Mouse (Mus musculus): ENCODE measurements around the gene Tstd1. TPM values are rescaled to one million over a fixed set of nuclear protein-coding genes. Genes with fewer than 3 reads are reported as not detected.
A peak's percentile ranks its signal among the peaks of the same experiment; 100 is the strongest.

The Tstd1 gene
- 2.2 and 3.2 TPM in 2 replicates for polyA plus RNA-seq (2014; fragmentation: Nextera tagmentation; extraction: Ambion mirVana)

- DNase-seq (ENCODE audit: low spot score) (no peak), ATAC-seq (replicated peaks; ENCODE audit: insufficient number of reproducible peaks, low FRiP score, low TSS enrichment, low read depth) (no peak)
- no peak within 1 kb of the TSS for H3K27ac ChIP-seq (replicated peaks; ENCODE audit: low read depth, low read length)
- no peak within 1 kb of the TSS for H3K4me2 ChIP-seq (ENCODE audit: low read depth, low read length)
- WGBS = 92% methylated on average over 5 of the region's 5 CpGs
- H3K27me3 ChIP-seq (ENCODE audit: control insufficient read depth, insufficient read depth, low read length) = no peaks in the 10 kb centered on the region
- no peak within 1 kb of the TSS for H3K4me3 ChIP-seq (ENCODE audit: low read depth, low read length)
- no peaks in the 10 kb centered on the region for H3K9me3 ChIP-seq (replicated peaks; ENCODE audit: control insufficient read depth, low read length)
- peaks cover 13% of the 10 kb centered on the region for H3K36me3 ChIP-seq (replicated peaks; ENCODE audit: control insufficient read depth, insufficient read depth, low read depth, low read length)
- H3K9ac ChIP-seq (replicated peaks; ENCODE audit: low read length) = no peak within 1 kb of the TSS
- no peaks in the 10 kb centered on the region for H3K4me1 ChIP-seq (ENCODE audit: control insufficient read depth, insufficient read depth, low read length)
Observed at GRCm38 (mm10) chr1:171418660-171419059, at the start of gene Tstd1. Gene Tstd1, plus strand, starts transcription at chr1:171418872.

GRCm38 (mm10) chr1:171369845-171370556 is 48.7 kb upstream of the Tstd1 start, which contains the start of gene Nectin4:
Gene Nectin4, plus strand, starts transcription at chr1:171370099.
- no peaks in the 10 kb centered on the region for H3K36me3 ChIP-seq (replicated peaks; ENCODE audit: control insufficient read depth, insufficient read depth, low read depth, low read length)
- no peak within 1 kb of the TSS for H3K4me3 ChIP-seq (ENCODE audit: low read depth, low read length)
- H3K4me1 ChIP-seq (ENCODE audit: control insufficient read depth, insufficient read depth, low read length) = no peaks in the 10 kb centered on the region
- DNase-seq (ENCODE audit: low spot score) (no peak), ATAC-seq (replicated peaks; ENCODE audit: insufficient number of reproducible peaks, low FRiP score, low TSS enrichment, low read depth) (no peak)
- 40% methylated on average over 20 of the region's 20 CpGs for WGBS
- no peak within 1 kb of the TSS for H3K9ac ChIP-seq (replicated peaks; ENCODE audit: low read length)
- no peaks in the 10 kb centered on the region for H3K9me3 ChIP-seq (replicated peaks; ENCODE audit: control insufficient read depth, low read length)
- H3K4me2 ChIP-seq (ENCODE audit: low read depth, low read length) = no peak within 1 kb of the TSS; the same call in 1 of the 2 replicates
- no peak within 1 kb of the TSS for H3K27ac ChIP-seq (replicated peaks; ENCODE audit: low read depth, low read length)
- no peaks in the 10 kb centered on the region; the same call in 1 of the 2 replicates for H3K27me3 ChIP-seq (ENCODE audit: control insufficient read depth, insufficient read depth, low read length)

GRCm38 (mm10) chr1:171372880-171373279 is 45.8 kb upstream of the Tstd1 start:
- no peak for ATAC-seq (replicated peaks; ENCODE audit: insufficient number of reproducible peaks, low FRiP score, low TSS enrichment, low read depth)
- Histone ChIP-seq H3K27ac (replicated peaks; ENCODE audit: low read depth, low read length) (no peak overlapping the region), H3K4me3 (ENCODE audit: low read depth, low read length) (no peak overlapping the region), H3K4me1 (ENCODE audit: control insufficient read depth, insufficient read depth, low read length) (no peaks in the 10 kb centered on the region), H3K9ac (replicated peaks; ENCODE audit: low read length) (no peak overlapping the region), H3K4me2 (ENCODE audit: low read depth, low read length) (no peak overlapping the region), H3K27me3 (ENCODE audit: control insufficient read depth, insufficient read depth, low read length) (no peaks in the 10 kb centered on the region; the same call in 1 of the 2 replicates), H3K36me3 (replicated peaks; ENCODE audit: control insufficient read depth, insufficient read depth, low read depth, low read length) (no peaks in the 10 kb centered on the region), H3K9me3 (replicated peaks; ENCODE audit: control insufficient read depth, low read length) (no peaks in the 10 kb centered on the region)
- DNase-seq (ENCODE audit: low spot score) = no peak
- 25% methylated on average over 3 of the region's 3 CpGs for WGBS

- Histone ChIP-seq H3K4me1 (ENCODE audit: control insufficient read depth, insufficient read depth, low read length) (no peaks in the 10 kb centered on the region), H3K27me3 (ENCODE audit: control insufficient read depth, insufficient read depth, low read length) (no peaks in the 10 kb centered on the region; the same call in 1 of the 2 replicates), H3K9ac (replicated peaks; ENCODE audit: low read length) (no peak overlapping the region), H3K27ac (replicated peaks; ENCODE audit: low read depth, low read length) (no peak overlapping the region), H3K36me3 (replicated peaks; ENCODE audit: control insufficient read depth, insufficient read depth, low read depth, low read length) (no peaks in the 10 kb centered on the region), H3K4me2 (ENCODE audit: low read depth, low read length) (no peak overlapping the region), H3K4me3 (ENCODE audit: low read depth, low read length) (no peak overlapping the region), H3K9me3 (replicated peaks; ENCODE audit: control insufficient read depth, low read length) (no peaks in the 10 kb centered on the region)
- 0% methylated on average over 4 of the region's 4 CpGs for WGBS
- no peak for ATAC-seq (replicated peaks; ENCODE audit: insufficient number of reproducible peaks, low FRiP score, low TSS enrichment, low read depth)
- DNase-seq (ENCODE audit: low spot score) = peak; percentile 40
Observed at GRCm38 (mm10) chr1:171373946-171374345, 44.7 kb upstream of the Tstd1 start.

- Histone ChIP-seq H3K4me3 (ENCODE audit: low read depth, low read length) (no peak overlapping the region), H3K4me2 (ENCODE audit: low read depth, low read length) (no peak overlapping the region), H3K36me3 (replicated peaks; ENCODE audit: control insufficient read depth, insufficient read depth, low read depth, low read length) (no peaks in the 10 kb centered on the region), H3K9ac (replicated peaks; ENCODE audit: low read length) (no peak overlapping the region), H3K27ac (replicated peaks; ENCODE audit: low read depth, low read length) (no peak overlapping the region), H3K9me3 (replicated peaks; ENCODE audit: control insufficient read depth, low read length) (no peaks in the 10 kb centered on the region), H3K4me1 (ENCODE audit: control insufficient read depth, insufficient read depth, low read length) (no peaks in the 10 kb centered on the region), H3K27me3 (ENCODE audit: control insufficient read depth, insufficient read depth, low read length) (peaks cover 2% of the 10 kb centered on the region; the same call in 1 of the 2 replicates)
- no peak for DNase-seq (ENCODE audit: low spot score)
- 36% methylated on average over 9 of the region's 9 CpGs for WGBS
- ATAC-seq (replicated peaks; ENCODE audit: insufficient number of reproducible peaks, low FRiP score, low TSS enrichment, low read depth) = no peak
Observed at GRCm38 (mm10) chr1:171375646-171376097, 43.0 kb upstream of the Tstd1 start.

GRCm38 (mm10) chr1:171378298-171378697 is 40.4 kb upstream of the Tstd1 start:
- 90% methylated on average over 6 of the region's 6 CpGs for WGBS
- H3K4me3 ChIP-seq (ENCODE audit: low read depth, low read length) = no peak overlapping the region
- H3K4me1 ChIP-seq (ENCODE audit: control insufficient read depth, insufficient read depth, low read length) = no peaks in the 10 kb centered on the region
- DNase-seq (ENCODE audit: low spot score) (no peak), ATAC-seq (replicated peaks; ENCODE audit: insufficient number of reproducible peaks, low FRiP score, low TSS enrichment, low read depth) (no peak)
- no peak overlapping the region for H3K4me2 ChIP-seq (ENCODE audit: low read depth, low read length)
- H3K27me3 ChIP-seq (ENCODE audit: control insufficient read depth, insufficient read depth, low read length) = peaks cover 4% of the 10 kb centered on the region; the same call in 1 of the 2 replicates
- H3K9me3 ChIP-seq (replicated peaks; ENCODE audit: control insufficient read depth, low read length) = no peaks in the 10 kb centered on the region
- no peaks in the 10 kb centered on the region for H3K36me3 ChIP-seq (replicated peaks; ENCODE audit: control insufficient read depth, insufficient read depth, low read depth, low read length)
- no peak overlapping the region for H3K27ac ChIP-seq (replicated peaks; ENCODE audit: low read depth, low read length)
- H3K9ac ChIP-seq (replicated peaks; ENCODE audit: low read length) = no peak overlapping the region

- no peaks in the 10 kb centered on the region for H3K4me1 ChIP-seq (ENCODE audit: control insufficient read depth, insufficient read depth, low read length)
- no peak overlapping the region for H3K9ac ChIP-seq (replicated peaks; ENCODE audit: low read length)
- H3K4me2 ChIP-seq (ENCODE audit: low read depth, low read length) = peak overlapping the region; percentile 25; the same call in 1 of the 2 replicates
- peak; percentile 25; the same call in 1 of the 2 replicates for ATAC-seq (replicated peaks; ENCODE audit: insufficient number of reproducible peaks, low FRiP score, low TSS enrichment, low read depth)
- 7% methylated on average over 31 of the region's 31 CpGs for whole genome bisulfite sequencing
- H3K27ac ChIP-seq (replicated peaks; ENCODE audit: low read depth, low read length) = no peak overlapping the region
- peaks cover 4% of the 10 kb centered on the region; the same call in 1 of the 2 replicates for H3K27me3 ChIP-seq (ENCODE audit: control insufficient read depth, insufficient read depth, low read length)
- peak; percentile 75 for DNase-seq (ENCODE audit: low spot score)
- no peaks in the 10 kb centered on the region for H3K36me3 ChIP-seq (replicated peaks; ENCODE audit: control insufficient read depth, insufficient read depth, low read depth, low read length)
- H3K9me3 ChIP-seq (replicated peaks; ENCODE audit: control insufficient read depth, low read length) = no peaks in the 10 kb centered on the region
- no peak overlapping the region for H3K4me3 ChIP-seq (ENCODE audit: low read depth, low read length)
Observed at GRCm38 (mm10) chr1:171379935-171380599, 38.6 kb upstream of the Tstd1 start.

All from embryonic facial prominence, embryonic 11.5 days (tissue).